Mouse (Mus musculus) kidney, adult 2 months (tissue): ENCODE measurements around the gene Hoxc5. TPM values are rescaled to one million over a fixed set of nuclear protein-coding genes. Genes with fewer than 3 reads are reported as not detected.
A peak's percentile ranks its signal among the peaks of the same experiment; 100 is the strongest.

ENCODE experiments used
- DNase-seq: peaks from one replicate; pipeline ENCODE4 v3.0.0; 2021
- H3K27ac ChIP-seq: fragments of 200-500 bp; 2 replicates; pipeline ENCODE4 v1.5.1; 2012; ENCODE audit warnings: low read depth, low read length, control low read depth, inconsistent platforms; ENCODE audit not compliant: insufficient read depth
- H3K27me3 ChIP-seq: fragments of 200-500 bp; replicated peaks from 2 replicates; pipeline ENCODE4 v1.6.1; 2012; ENCODE audit warnings: mild to moderate bottlenecking, moderate library complexity, low read length, inconsistent platforms; ENCODE audit not compliant: control insufficient read depth, insufficient read depth
- H3K36me3 ChIP-seq: fragments of 200-500 bp; 2 replicates; pipeline ENCODE4 v1.6.1; 2012; ENCODE audit warnings: mild to moderate bottlenecking, moderate library complexity, low read length, inconsistent platforms; ENCODE audit not compliant: control insufficient read depth, insufficient read depth
- H3K4me1 ChIP-seq: fragments of 200-500 bp; 2 replicates; pipeline ENCODE4 v1.6.1; 2011; ENCODE audit warnings: low read length; ENCODE audit not compliant: control insufficient read depth, insufficient read depth
- H3K4me3 ChIP-seq: fragments of 200-500 bp; 2 replicates; pipeline ENCODE4 v1.5.1; 2011; ENCODE audit warnings: mild to moderate bottlenecking, low read depth, low read length, control low read depth; ENCODE audit not compliant: insufficient read depth
- CTCF ChIP-seq: fragments of 200-500 bp; conservative IDR thresholded peaks from 2 replicates; pipeline ENCODE4 v1.5.1; 2011; ENCODE audit warnings: low read depth, mild to moderate bottlenecking, control low read depth, low read length, moderate library complexity, mixed read lengths; ENCODE audit not compliant: insufficient read depth, insufficient read length
- POLR2A ChIP-seq: fragments of 200-500 bp; IDR thresholded peaks from one replicate; pipeline ENCODE4 v1.6.1; 2011; ENCODE audit warnings: low read depth, low read length, control low read depth
- WGBS: fragments of 180-500 bp; shearing (Covaris S2); methylation state at CpG from one replicate; pipeline ENCODE4 v1.1.7; 2018; 5-methylcytosine and 5-hydroxymethylcytosine counted together
- polyA plus RNA-seq: library from polyadenylated mRNA; depleted of rRNA; stranded (reverse); fragments of >200 nt; gene quantifications from 2 replicates; pipeline ENCODE4 v1.2.3, GENCODE M21; 2012; rRNA removed

Hoxc5 gene
- 4.0 and 4.1 TPM in 2 replicates for polyA plus RNA-seq

GRCm38 (mm10) chr15:102967312-102967510 lies at the start of gene Hoxc5:
Hoxc5 (plus strand) TSS chr15:102967443.
- peak within 1 kb of the TSS; percentile 93 for H3K27ac ChIP-seq

GRCm38 (mm10) chr15:102917972-102918572 lies 49.2 kb upstream of the Hoxc5 start:
- peaks cover 26% of the 10 kb centered on the region for H3K27me3 ChIP-seq
- H3K27ac ChIP-seq, result no peak overlapping the region
- WGBS, result 6% methylated on average over 20 of the region's 20 CpGs
- no peak for TF ChIP-seq CTCF
- TF ChIP-seq POLR2A, result no peak
- no peak for DNase-seq
- H3K36me3 ChIP-seq, result no peaks in the 10 kb centered on the region
- H3K4me1 ChIP-seq, result no peaks in the 10 kb centered on the region
- no peak overlapping the region for H3K4me3 ChIP-seq

More at GRCm38 (mm10) chr15:102967312-102967510, at the start of gene Hoxc5:
- H3K36me3 ChIP-seq, result no peaks in the 10 kb centered on the region
- DNase-seq, result no peak
- H3K4me1 ChIP-seq, result peaks cover 4% of the 10 kb centered on the region; the same call in 1 of the 2 replicates
- 3% methylated on average over 12 of the region's 12 CpGs for WGBS
- H3K27me3 ChIP-seq, result no peaks in the 10 kb centered on the region
- peak within 1 kb of the TSS; percentile 59 for H3K4me3 ChIP-seq
- TF ChIP-seq CTCF (no peak), POLR2A (no peak)

GRCm38 (mm10) chr15:102918611-102919265 lies 48.5 kb upstream of the Hoxc5 start:
- Histone ChIP-seq H3K27ac (no peak overlapping the region), H3K27me3 (peaks cover 26% of the 10 kb centered on the region), H3K4me1 (no peaks in the 10 kb centered on the region), H3K36me3 (no peaks in the 10 kb centered on the region), H3K4me3 (no peak overlapping the region)
- 4% methylated on average over 7 of the region's 7 CpGs for WGBS
- TF ChIP-seq CTCF, result no peak
- no peak for TF ChIP-seq POLR2A
- no peak for DNase-seq

GRCm38 (mm10) chr15:102919336-102920180 lies 47.7 kb upstream of the Hoxc5 start:
- no peak for TF ChIP-seq CTCF
- no peak for TF ChIP-seq POLR2A
- no peak for DNase-seq
- H3K27me3 ChIP-seq, result peaks cover 26% of the 10 kb centered on the region
- no peak overlapping the region for H3K4me3 ChIP-seq
- no peaks in the 10 kb centered on the region for H3K4me1 ChIP-seq
- H3K27ac ChIP-seq, result no peak overlapping the region
- WGBS, result 8% methylated on average over 12 of the region's 12 CpGs
- no peaks in the 10 kb centered on the region for H3K36me3 ChIP-seq

GRCm38 (mm10) chr15:102920619-102921018 lies 46.6 kb upstream of the Hoxc5 start:
- WGBS, result 2% methylated on average over 20 of the region's 20 CpGs
- peaks cover 26% of the 10 kb centered on the region for H3K27me3 ChIP-seq

GRCm38 (mm10) chr15:102921053-102922011 lies 45.9 kb upstream of the Hoxc5 start, which contains the start of gene Hoxc13:
Hoxc13 (plus strand) TSS chr15:102921103.
- no peak for DNase-seq
- Histone ChIP-seq H3K27ac (no peak within 1 kb of the TSS), H3K4me3 (no peak within 1 kb of the TSS), H3K27me3 (peaks cover 25% of the 10 kb centered on the region), H3K36me3 (no peaks in the 10 kb centered on the region), H3K4me1 (no peaks in the 10 kb centered on the region)
- TF ChIP-seq CTCF (no peak), POLR2A (no peak)
- WGBS, result 2% methylated on average over 79 of the region's 88 CpGs

More at GRCm38 (mm10) chr15:102920619-102921018, 46.6 kb upstream of the Hoxc5 start:
- no peaks in the 10 kb centered on the region for H3K36me3 ChIP-seq
- H3K4me1 ChIP-seq, result no peaks in the 10 kb centered on the region
- no peak for TF ChIP-seq POLR2A
- no peak for TF ChIP-seq CTCF
- peak; percentile 59 for DNase-seq
- H3K4me3 ChIP-seq, result no peak overlapping the region
- H3K27ac ChIP-seq, result no peak overlapping the region
